Mouse (Mus musculus) lung, adult 2 months (tissue): ENCODE measurements around the gene Specc1.

ENCODE experiments used
- CTCF ChIP-seq: fragments of 200-500 bp; IDR thresholded peaks from 2 replicates; pipeline ENCODE4 v1.5.1; 2011; ENCODE audit warnings: mild to moderate bottlenecking, low read length, control low read depth; ENCODE audit not compliant: insufficient read depth
- POLR2A ChIP-seq: fragments of 200-500 bp; IDR thresholded peaks from 2 replicates; pipeline ENCODE4 v1.6.1; 2011; ENCODE audit warnings: low read depth, mild to moderate bottlenecking, control low read depth, low read length, borderline replicate concordance; ENCODE audit errors: extremely low read depth

DNA sequence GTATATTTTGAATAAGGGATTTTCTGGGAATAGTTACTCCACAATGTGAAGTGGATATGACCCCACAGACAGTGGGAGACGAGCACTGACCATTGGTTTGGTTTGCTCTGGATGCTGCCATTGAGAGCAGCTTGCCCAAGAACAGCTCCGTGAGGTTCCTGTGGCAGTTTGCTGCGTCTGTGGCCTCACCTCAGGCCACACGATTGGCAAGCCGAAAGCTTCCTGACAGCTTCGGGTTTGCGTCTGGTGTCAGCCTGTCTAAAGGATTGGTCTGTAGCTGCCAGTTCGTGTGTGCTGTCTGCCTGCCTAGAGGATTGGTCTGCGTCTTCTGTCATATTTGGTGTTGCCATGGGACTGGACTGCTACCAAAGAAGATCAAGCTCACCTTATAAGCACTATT, 12.1 kb upstream of the Specc1 start:
- no peak for TF ChIP-seq CTCF
- no peak for TF ChIP-seq POLR2A
